Mouse (Mus musculus) forebrain, embryonic 16.5 days (tissue): ENCODE data around the gene Ptprf. TPM values are rescaled to one million over a fixed set of nuclear protein-coding genes. Genes with fewer than 3 reads are reported as not detected.
A peak's percentile ranks its signal among the peaks of the same experiment; 100 is the strongest.

Source experiments
- ATAC-seq: fragments of 200-750 bp; cut with Nextera tagmentation; 2 replicates; pipeline ENCODE4 v1.8.0; 2017; ENCODE audit warnings: mild to moderate bottlenecking, moderate library complexity
- H3K27ac ChIP-seq: fragments of 300-500 bp; sonication (generic); 2 replicates; pipeline ENCODE4 v1.5.1; 2014; ENCODE audit warnings: low read length, control low read depth
- H3K27me3 ChIP-seq: fragments of 300-500 bp; sonication (generic); replicated peaks from 2 replicates; pipeline ENCODE4 v1.6.1; 2014; ENCODE audit warnings: low read length; ENCODE audit not compliant: control insufficient read depth, insufficient read depth
- H3K36me3 ChIP-seq: fragments of 300-500 bp; sonication (generic); 2 replicates; pipeline ENCODE4 v1.6.1; 2014; ENCODE audit not compliant: control insufficient read depth, insufficient read depth
- H3K4me1 ChIP-seq: fragments of 300-500 bp; sonication (generic); replicated peaks from 2 replicates; pipeline ENCODE4 v1.6.1; 2014; ENCODE audit warnings: low read length; ENCODE audit not compliant: control insufficient read depth, insufficient read depth
- H3K4me2 ChIP-seq: fragments of 300-500 bp; sonication (generic); 2 replicates; pipeline ENCODE4 v1.6.1; 2014; ENCODE audit warnings: mild to moderate bottlenecking, low read length, control low read depth
- H3K4me3 ChIP-seq: fragments of 300-500 bp; sonication (generic); replicated peaks from 2 replicates; pipeline ENCODE4 v1.5.1; 2014; ENCODE audit warnings: mild to moderate bottlenecking, low read length, control low read depth
- H3K9ac ChIP-seq: fragments of 300-500 bp; sonication (generic); replicated peaks from 2 replicates; pipeline ENCODE4 v1.6.1; 2014; ENCODE audit warnings: low read depth, low read length, control low read depth
- H3K9me3 ChIP-seq: fragments of 300-500 bp; sonication (generic); 2 replicates; pipeline ENCODE4 v1.6.1; 2016; ENCODE audit warnings: low read length; ENCODE audit not compliant: control insufficient read depth
- WGBS: fragments of 180-500 bp; shearing (Covaris S2); extraction: QIAGEN DNeasy Blood & Tissue Kit; methylation state at CpG from one replicate; pipeline ENCODE4 v1.1.7; 2014; 5-methylcytosine and 5-hydroxymethylcytosine counted together
- polyA plus RNA-seq: library from polyadenylated mRNA; unstranded; fragments of >200 nt; fragmentation: Nextera tagmentation; extraction: Ambion mirVana; gene quantifications from 2 replicates; pipeline ENCODE4 v1.2.1, GENCODE M21; 2015

The Ptprf gene
- polyA plus RNA-seq: 77.0 and 81.6 TPM in 2 replicates

DNA sequence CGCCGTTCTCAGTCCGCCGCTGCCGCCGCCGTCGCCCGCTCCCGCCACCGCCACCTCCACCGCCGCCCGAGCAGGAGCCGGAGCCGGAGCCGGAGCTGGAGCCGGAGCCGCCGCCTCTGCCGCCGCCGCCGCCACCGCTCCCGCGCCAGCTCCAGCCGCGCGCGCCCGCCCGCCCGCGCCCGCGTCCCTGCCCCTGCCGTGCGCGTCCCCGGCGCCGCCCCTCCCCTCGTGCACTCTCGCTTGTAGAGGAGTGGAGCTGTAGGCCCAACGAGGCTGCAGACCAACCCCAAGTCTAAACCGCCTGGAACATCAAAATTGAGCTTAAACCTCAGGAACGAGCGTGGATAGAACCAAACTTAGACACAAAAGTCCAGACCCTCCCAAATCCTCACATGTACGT lies at the start of gene Ptprf:
Ptprf (minus strand) TSS at position 175 of the 400 bp plus-strand sequence.
- no peaks in the 10 kb centered on the region for H3K9me3 ChIP-seq
- H3K36me3 ChIP-seq: no peaks in the 10 kb centered on the region
- H3K4me1 ChIP-seq: peaks cover 19% of the 10 kb centered on the region
- peak within 1 kb of the TSS; percentile 73 for H3K4me3 ChIP-seq
- H3K4me2 ChIP-seq: peak within 1 kb of the TSS; percentile 80
- no peaks in the 10 kb centered on the region for H3K27me3 ChIP-seq
- 2% methylated on average over 41 of the region's 50 CpGs for WGBS
- peak within 1 kb of the TSS; percentile 90 for H3K9ac ChIP-seq
- H3K27ac ChIP-seq: peak within 1 kb of the TSS; percentile 80
- ATAC-seq: peak; percentile 70

DNA sequence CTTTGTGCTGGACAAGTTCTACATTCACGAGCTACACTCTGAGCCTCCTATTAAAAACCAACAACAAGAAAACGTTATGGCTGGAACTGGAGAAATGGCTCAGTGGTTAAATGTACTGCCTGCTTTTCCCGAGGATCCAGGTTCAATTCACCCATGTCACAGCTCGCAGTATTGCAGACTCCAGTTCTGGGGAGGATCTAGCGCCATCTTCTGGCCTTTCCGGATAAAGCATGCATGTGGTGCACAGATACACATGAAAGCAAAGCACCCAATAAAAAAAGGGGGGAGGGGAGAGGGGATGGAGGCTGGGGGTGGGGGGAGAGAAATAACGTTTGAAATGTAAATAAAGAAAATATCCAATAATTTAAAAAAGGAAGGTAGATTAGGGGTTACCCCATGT lies 45.5 kb upstream of the Ptprf start:
- 16% methylated on average over 7 of the region's 7 CpGs for WGBS
- no peaks in the 10 kb centered on the region for H3K4me1 ChIP-seq
- no peak overlapping the region for H3K4me3 ChIP-seq
- H3K27me3 ChIP-seq: no peaks in the 10 kb centered on the region
- no peak overlapping the region for H3K4me2 ChIP-seq
- ATAC-seq: no peak
- H3K36me3 ChIP-seq: no peaks in the 10 kb centered on the region
- no peak overlapping the region for H3K9ac ChIP-seq
- no peak overlapping the region for H3K27ac ChIP-seq
- no peaks in the 10 kb centered on the region for H3K9me3 ChIP-seq

DNA sequence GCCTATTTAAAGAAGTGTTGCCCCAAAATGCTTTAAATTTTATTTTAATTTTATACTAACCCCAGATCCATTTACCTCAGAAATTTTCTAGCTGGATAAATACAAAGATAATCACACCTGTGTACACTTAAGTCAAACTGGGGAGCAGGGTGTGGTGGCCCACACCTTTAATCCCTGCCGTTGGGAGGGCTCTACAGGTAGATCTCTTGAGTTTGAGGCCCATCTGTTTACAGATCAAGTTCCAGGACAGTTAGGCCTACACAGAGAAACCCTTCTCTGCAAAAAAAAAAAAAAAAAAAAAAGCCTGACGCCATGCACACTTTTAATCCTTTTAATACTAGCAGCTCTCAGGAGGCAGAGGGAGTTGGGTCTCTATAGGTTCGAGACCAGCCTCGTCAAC lies 44.8 kb upstream of the Ptprf start:
- no peak overlapping the region for H3K4me3 ChIP-seq
- H3K4me2 ChIP-seq: no peak overlapping the region
- H3K9me3 ChIP-seq: no peaks in the 10 kb centered on the region
- H3K36me3 ChIP-seq: no peaks in the 10 kb centered on the region
- 86% methylated on average over 4 of the region's 4 CpGs for WGBS
- no peaks in the 10 kb centered on the region for H3K27me3 ChIP-seq
- H3K27ac ChIP-seq: no peak overlapping the region
- ATAC-seq: no peak
- no peak overlapping the region for H3K9ac ChIP-seq
- H3K4me1 ChIP-seq: no peaks in the 10 kb centered on the region

DNA sequence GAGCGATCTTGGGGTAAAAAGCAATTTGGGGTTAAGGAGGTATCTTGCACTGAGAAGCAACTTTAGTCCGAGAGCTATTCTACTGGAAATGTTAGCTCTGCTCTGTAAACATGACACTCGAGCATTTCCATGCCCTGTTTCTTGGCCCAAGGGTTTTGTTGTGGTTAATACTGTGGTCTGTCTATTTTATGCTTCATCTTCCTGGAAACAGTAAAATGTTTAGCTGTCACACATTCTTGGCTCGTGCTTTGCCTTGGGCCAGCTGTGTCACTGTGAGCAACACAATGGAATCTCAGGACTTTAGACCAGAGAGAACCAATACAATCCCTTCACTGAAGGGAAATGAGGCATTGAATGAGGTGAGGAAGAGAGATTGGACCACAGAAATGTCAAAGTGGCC lies 40.6 kb upstream of the Ptprf start:
- no peak for ATAC-seq
- Histone ChIP-seq H3K4me3 (no peak overlapping the region), H3K27me3 (no peaks in the 10 kb centered on the region), H3K4me2 (no peak overlapping the region), H3K36me3 (no peaks in the 10 kb centered on the region), H3K27ac (no peak overlapping the region), H3K9ac (no peak overlapping the region), H3K4me1 (no peaks in the 10 kb centered on the region), H3K9me3 (no peaks in the 10 kb centered on the region)
- WGBS: 74% methylated on average over 4 of the region's 4 CpGs

DNA sequence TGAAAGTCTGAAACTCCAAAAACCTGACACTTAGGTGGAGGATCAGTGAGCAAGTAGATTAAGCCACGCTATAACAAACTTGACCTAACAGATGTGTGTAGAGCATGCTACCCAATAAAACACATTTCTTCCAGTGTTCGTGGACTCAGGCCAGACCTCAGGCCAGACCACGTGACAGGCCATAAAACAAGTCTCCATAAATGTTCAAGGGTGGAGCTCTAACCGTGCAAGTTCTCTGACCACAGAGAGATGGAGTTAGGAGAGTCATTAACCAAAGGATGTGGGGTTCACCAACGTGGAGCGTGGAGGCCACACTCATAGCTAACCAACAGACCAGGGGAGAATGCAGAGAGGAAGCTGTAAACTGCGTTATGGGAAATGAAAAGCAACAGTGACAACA lies 35.3 kb upstream of the Ptprf start:
- no peak overlapping the region for H3K4me2 ChIP-seq
- 83% methylated on average over 7 of the region's 7 CpGs for WGBS
- ATAC-seq: no peak

DNA sequence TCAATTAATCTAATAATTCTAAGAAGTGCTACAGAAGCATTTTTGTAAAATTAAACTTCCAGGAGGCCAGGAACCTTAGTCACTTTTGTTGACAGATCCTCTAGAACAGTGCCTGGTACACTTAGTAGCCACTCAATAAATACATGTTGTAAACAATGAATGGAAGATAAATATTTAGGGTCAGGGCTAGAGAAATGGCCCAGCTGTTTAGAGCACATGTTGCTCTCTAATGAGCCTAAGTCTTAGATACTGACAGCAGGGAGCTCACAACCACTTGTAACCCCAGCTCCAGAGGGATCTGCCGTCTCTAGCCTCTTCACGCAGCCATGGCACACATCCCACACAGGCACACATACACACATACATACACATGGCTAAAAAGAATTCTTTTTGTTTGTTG lies 29.4 kb upstream of the Ptprf start:
- WGBS: 72% methylated on average over 2 of the region's 2 CpGs

More for the DNA sequence above, 35.3 kb upstream of the Ptprf start:
- Histone ChIP-seq H3K27me3 (no peaks in the 10 kb centered on the region), H3K9ac (no peak overlapping the region), H3K9me3 (no peaks in the 10 kb centered on the region), H3K4me3 (no peak overlapping the region), H3K36me3 (no peaks in the 10 kb centered on the region), H3K27ac (no peak overlapping the region), H3K4me1 (no peaks in the 10 kb centered on the region)

DNA sequence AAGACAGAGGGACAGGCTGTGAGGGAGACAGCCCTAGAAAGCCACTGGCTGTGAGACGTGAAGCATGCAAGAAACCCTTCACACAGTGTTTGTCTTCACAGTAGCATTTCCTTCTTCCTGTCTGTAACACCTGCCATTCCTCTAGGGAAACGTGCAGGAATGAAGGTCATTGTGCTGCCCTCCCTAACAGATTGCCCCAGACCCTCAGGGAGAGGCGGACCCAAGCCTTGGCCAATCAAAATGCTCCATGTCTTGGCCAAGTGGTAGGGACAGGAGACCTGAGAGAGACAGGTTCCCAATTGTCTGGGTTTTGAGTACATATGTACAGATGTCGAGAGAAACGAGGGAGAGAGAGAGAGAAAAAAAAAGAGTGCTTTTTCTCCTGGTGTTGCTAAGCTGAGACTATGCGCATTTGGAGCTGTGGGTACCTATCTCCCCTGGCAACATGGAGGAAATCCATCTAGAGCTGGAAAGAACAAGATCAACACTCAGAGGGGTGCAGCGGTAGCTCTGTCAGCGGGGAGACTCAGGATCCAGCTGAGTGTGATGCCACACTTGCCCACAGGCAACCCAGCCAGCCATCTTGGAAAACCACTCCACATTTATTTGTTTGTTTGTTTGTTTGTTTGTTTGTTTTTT lies 28.6 kb upstream of the Ptprf start:
- H3K9ac ChIP-seq: no peak overlapping the region
- no peaks in the 10 kb centered on the region; the same call in 1 of the 2 replicates for H3K4me1 ChIP-seq
- no peaks in the 10 kb centered on the region for H3K9me3 ChIP-seq
- no peaks in the 10 kb centered on the region for H3K36me3 ChIP-seq
- H3K27me3 ChIP-seq: no peaks in the 10 kb centered on the region
- WGBS: 39% methylated on average over 8 of the region's 8 CpGs
- H3K4me3 ChIP-seq: no peak overlapping the region
- ATAC-seq: no peak
- H3K27ac ChIP-seq: no peak overlapping the region
- H3K4me2 ChIP-seq: no peak overlapping the region

More for the DNA sequence above, 29.4 kb upstream of the Ptprf start:
- Histone ChIP-seq H3K27ac (no peak overlapping the region), H3K9ac (no peak overlapping the region), H3K36me3 (no peaks in the 10 kb centered on the region), H3K27me3 (no peaks in the 10 kb centered on the region), H3K4me3 (no peak overlapping the region), H3K4me2 (no peak overlapping the region), H3K9me3 (no peaks in the 10 kb centered on the region), H3K4me1 (no peaks in the 10 kb centered on the region; the same call in 1 of the 2 replicates)
- no peak for ATAC-seq

DNA sequence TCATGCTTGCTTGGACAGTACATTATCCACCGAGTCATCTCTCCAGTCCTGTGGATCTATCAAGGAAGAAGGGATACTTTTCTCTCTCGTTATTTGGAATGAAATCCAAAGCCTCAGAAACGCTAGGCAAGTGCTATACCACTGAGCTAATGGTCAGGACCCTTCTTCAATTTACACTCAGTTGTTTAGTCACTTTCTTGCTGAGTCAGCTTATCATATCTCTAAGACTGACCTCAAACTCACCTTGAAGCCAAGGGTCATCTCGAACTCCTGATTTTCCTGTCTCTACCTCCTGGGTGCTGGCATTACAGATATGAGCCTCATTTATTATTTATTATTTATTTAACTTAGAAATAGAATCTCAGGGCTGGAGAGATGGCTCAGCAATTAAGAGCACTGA lies 25.5 kb upstream of the Ptprf start:
- Histone ChIP-seq H3K9me3 (0 out of 2 replicates have a peak, but pooled peaks cover 3% of the 10 kb centered on the region), H3K9ac (no peak overlapping the region), H3K4me3 (no peak overlapping the region), H3K4me2 (no peak overlapping the region), H3K27ac (no peak overlapping the region), H3K27me3 (no peaks in the 10 kb centered on the region), H3K36me3 (no peaks in the 10 kb centered on the region), H3K4me1 (no peaks in the 10 kb centered on the region; the same call in 1 of the 2 replicates)
- 85% methylated on average over 4 of the region's 4 CpGs for WGBS
- no peak for ATAC-seq

DNA sequence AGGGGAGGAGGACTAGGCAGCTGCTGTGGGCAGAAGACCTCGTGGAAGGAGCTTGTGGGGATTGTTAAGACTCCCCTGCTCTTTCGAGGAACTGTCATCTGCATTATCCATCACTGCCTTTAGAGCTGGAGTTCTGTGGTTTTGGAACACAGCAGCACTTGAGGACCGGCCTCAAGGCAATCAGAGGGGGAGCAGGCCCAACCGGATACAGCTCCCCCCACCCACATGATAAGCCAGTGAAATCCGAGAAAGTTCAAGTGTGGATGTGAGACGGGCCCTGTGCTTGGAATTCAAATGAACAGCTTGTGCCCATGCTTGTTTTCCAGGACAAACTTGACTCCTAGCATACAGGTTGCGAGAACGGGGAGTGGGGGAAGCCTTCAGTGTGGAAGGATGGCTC lies 24.1 kb upstream of the Ptprf start:
- 64% methylated on average over 8 of the region's 8 CpGs for WGBS
- Histone ChIP-seq H3K27ac (no peak overlapping the region), H3K27me3 (no peaks in the 10 kb centered on the region), H3K9ac (no peak overlapping the region), H3K4me2 (no peak overlapping the region), H3K4me1 (no peaks in the 10 kb centered on the region; the same call in 1 of the 2 replicates), H3K9me3 (0 out of 2 replicates have a peak, but pooled peaks cover 3% of the 10 kb centered on the region), H3K36me3 (no peaks in the 10 kb centered on the region), H3K4me3 (no peak overlapping the region)
- ATAC-seq: no peak
